ENCODE assay signal across 8 mouse cellular contexts in genomic region chr13:32850668-32851404, GRCm38 (mm10). TPM values are rescaled to one million over a fixed set of nuclear protein-coding genes. Genes with fewer than 3 reads are reported as not detected.
DNase-seq lines count a peak whose midpoint lies in the region.

TSS of gene Serpinb1a (minus strand) at chr13:32851185.

- DNase-seq in 3T3-L1 (ENCODE audit: low read depth, low spot score), result peak; percentile 73
- peak; percentile 84 for DNase-seq in adrenal gland, adult 2 months
- DNase-seq in heart, adult 8-10 months (ENCODE audit: low spot score), result peak; percentile 77
- DNase-seq in kidney, postnatal 36 days, result peak; percentile 68 to 69
- DNase-seq in thymus, postnatal 25 days, result peak; percentile 19
- no peak for DNase-seq in left cerebral cortex, postnatal 25 days (ENCODE audit: low spot score in 2 of 2)
- DNase-seq in layer of hippocampus, adult 9-11 months, result no peak

- WGBS in macrophage (ENCODE audit: missing documents), result 21% methylated on average over 10 of the region's 10 CpGs

- intact Hi-C loops in left cerebral cortex, postnatal 25 days (cut with DNase I), result no loop called here

- no peaks in the 10 kb centered on the region for H3K79me2 ChIP-seq in macrophage (ENCODE audit: inconsistent target)

- H3K36me3 ChIP-seq in macrophage (ENCODE audit: inconsistent target), result no peaks in the 10 kb centered on the region

- no peak within 1 kb of the TSS for H3K27ac ChIP-seq in macrophage

- peak within 1 kb of the TSS; percentile 21; the same call in 1 of the 2 replicates for H3K4me3 ChIP-seq in macrophage (ENCODE audit: inconsistent target)

RNA-seq across cellular contexts. Expression of gene Serpinb1a, which starts in this region (rescaled TPM):
- total RNA-seq in adrenal gland, adult 2 months (2021), result 10 to 100 TPM; 22.7 to 71.9 TPM
- polyA plus RNA-seq in adrenal gland, adult 2 months (2012; rRNA removed), result 17.6 and 31.2 TPM in 2 replicates
- total RNA-seq in heart, adult 8-10 months (2022), result 1 to 10 TPM; 3.6 to 7.7 (median 5.9) TPM
- total RNA-seq in macrophage (2018; cell fraction: chromatin; rRNA removed), result 1 to 10 TPM in 8 of 26 experiments, under 1 TPM in 6, not detected in 12; 0.58 to 3.0 (median 1.4) TPM
- 1 to 10 TPM in 10 of 26 experiments, under 1 TPM in 15, not detected in 1; 0.18 to 1.7 (median 0.80) TPM for total RNA-seq in macrophage (2018; cell fraction: cytosol; rRNA removed)
- total RNA-seq in macrophage (2018; cell fraction: nucleus; rRNA removed), result 1 to 10 TPM in 7 of 26 experiments, under 1 TPM in 13, not detected in 6; 0.23 to 3.1 (median 0.78) TPM
- 0.67 to 1.4 TPM (median 1.3 TPM) in 3 replicates for polyA plus RNA-seq in macrophage (2018)
- 1 to 10 TPM; 2.5 to 3.8 TPM for total RNA-seq in left cerebral cortex, postnatal 25 days (2021)

Comparison
In these comparisons a context has a peak if more than half of its experiments do, and no peak if none do; other contexts are left out.
1. DNase-seq: peak in 3T3-L1 (single experiment), adrenal gland, adult 2 months (single experiment), heart, adult 8-10 months (single experiment), kidney, postnatal 36 days (2 of 2) and thymus, postnatal 25 days (single experiment); none in left cerebral cortex, postnatal 25 days (0 of 2) and layer of hippocampus, adult 9-11 months (single experiment).